Mouse (Mus musculus): ENCODE measurements around the gene Rhbdd2. TPM values are rescaled to one million over a fixed set of nuclear protein-coding genes. Genes with fewer than 3 reads are reported as not detected.

Gene Rhbdd2
- polyA plus RNA-seq, 1 experiment from 2014 or later, result 89.3 TPM

DNA sequence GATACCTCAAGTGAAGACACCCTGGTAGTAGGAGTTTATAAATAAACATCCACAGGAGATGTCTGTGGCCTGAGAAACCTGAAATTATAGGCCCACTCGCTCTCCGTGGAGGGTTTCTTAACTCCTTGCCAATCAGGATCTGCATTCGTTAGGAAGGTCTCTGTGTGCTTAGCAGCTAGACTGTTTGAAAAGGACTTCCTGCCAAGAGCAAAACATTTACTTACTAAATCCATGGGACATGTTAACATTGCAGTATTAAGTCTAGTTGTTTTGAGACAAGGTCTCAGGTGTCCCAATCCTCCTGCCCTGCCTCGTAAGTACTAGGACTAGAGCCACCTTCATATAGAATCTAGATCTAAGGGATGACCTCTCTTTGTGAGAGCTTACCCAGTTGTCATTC lies 58.8 kb downstream of the Rhbdd2 start:
- no peak overlapping the region for H3K9ac ChIP-seq
- H3K27ac ChIP-seq (replicated peaks), result no peak overlapping the region
- H3K9me3 ChIP-seq, result no peaks in the 10 kb centered on the region
- 0 out of 2 replicates have a peak overlapping the region, but pooled peaks have one; percentile 85 for H3K4me2 ChIP-seq
- peaks cover 22% of the 10 kb centered on the region for H3K4me1 ChIP-seq (replicated peaks)
- ATAC-seq (ENCODE audit: low FRiP score, low read depth), result no peak
- 79% methylated on average over 4 of the region's 4 CpGs for WGBS
- H3K36me3 ChIP-seq, result no peaks in the 10 kb centered on the region
- H3K27me3 ChIP-seq, result no peaks in the 10 kb centered on the region
- H3K4me3 ChIP-seq, result no peak overlapping the region

DNA sequence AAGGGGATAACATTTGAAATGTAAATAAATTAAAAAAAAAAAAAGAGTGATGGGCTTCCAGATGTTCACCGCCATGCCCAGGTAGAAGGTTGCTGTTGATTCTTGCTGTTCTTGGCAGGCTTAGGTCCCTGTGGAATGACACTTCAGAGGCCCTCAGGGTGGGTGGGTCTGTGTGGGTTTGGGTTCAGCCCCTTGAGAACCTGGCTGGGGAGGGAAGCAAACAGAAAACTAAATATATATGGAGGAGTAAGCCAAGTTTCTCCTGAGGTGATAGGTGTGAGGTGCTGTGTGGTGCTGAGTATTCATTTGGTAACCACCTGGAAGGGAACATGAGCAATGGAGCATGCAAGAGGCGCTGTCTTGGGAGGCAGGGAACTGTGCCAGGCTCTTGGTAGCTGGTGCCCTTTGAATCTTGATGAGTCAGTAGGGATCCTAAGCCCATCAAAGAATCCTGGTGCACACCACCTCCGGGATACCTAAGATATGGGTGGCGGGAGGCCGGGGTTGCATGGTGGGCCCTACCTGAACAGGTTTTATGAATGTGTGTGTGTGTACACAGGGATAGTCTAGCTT lies 60.9 kb downstream of the Rhbdd2 start:
- WGBS, result 94% methylated on average over 5 of the region's 5 CpGs
- ATAC-seq (ENCODE audit: low FRiP score, low read depth), result no peak
- Histone ChIP-seq H3K4me2 (no peak overlapping the region), H3K9ac (no peak overlapping the region), H3K9me3 (no peaks in the 10 kb centered on the region), H3K36me3 (no peaks in the 10 kb centered on the region), H3K4me3 (no peak overlapping the region), H3K27me3 (no peaks in the 10 kb centered on the region), H3K27ac (replicated peaks) (no peak overlapping the region), H3K4me1 (replicated peaks) (peaks cover 22% of the 10 kb centered on the region)

DNA sequence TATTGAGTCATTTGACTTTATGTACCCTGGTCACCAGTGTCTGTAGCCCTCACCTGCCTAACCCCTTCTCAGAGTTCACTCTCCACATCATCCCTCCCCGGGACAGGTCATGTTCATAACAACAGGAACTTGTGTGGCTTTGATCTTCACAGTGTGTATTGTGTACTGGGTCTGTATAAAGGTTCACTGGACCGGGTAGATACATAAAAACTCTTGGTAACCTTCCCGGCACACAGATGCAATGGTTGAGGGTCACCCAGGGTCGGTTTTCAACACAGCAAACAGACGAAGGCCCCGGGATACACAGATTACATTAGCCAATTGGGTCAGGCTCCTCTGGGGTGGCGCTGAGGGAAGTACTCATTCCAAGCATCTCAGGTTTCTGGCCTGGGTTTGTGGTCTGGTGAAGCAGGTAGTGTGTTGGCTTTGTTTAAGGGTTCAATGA lies 62.9 kb downstream of the Rhbdd2 start:
- WGBS, result 76% methylated on average over 7 of the region's 7 CpGs
- no peak for ATAC-seq (ENCODE audit: low FRiP score, low read depth)

More for the DNA sequence above, 62.9 kb downstream of the Rhbdd2 start:
- Histone ChIP-seq H3K27me3 (no peaks in the 10 kb centered on the region), H3K27ac (replicated peaks) (no peak overlapping the region), H3K4me2 (no peak overlapping the region), H3K9me3 (no peaks in the 10 kb centered on the region), H3K4me3 (no peak overlapping the region), H3K9ac (no peak overlapping the region), H3K36me3 (no peaks in the 10 kb centered on the region), H3K4me1 (replicated peaks) (peaks cover 14% of the 10 kb centered on the region)

Other genes starting within 250 kb of the Rhbdd2 start
- 11.1 and 11.5 TPM in 2 replicates for gene Pom121, start 238.1 kb upstream of the Rhbdd2 start, polyA plus RNA-seq (2015; fragmentation: Nextera tagmentation; extraction: Ambion mirVana)
- 39.1 and 39.7 TPM in 2 replicates for gene Hip1, start 87.5 kb upstream of the Rhbdd2 start, polyA plus RNA-seq (2015; fragmentation: Nextera tagmentation; extraction: Ambion mirVana)
- gene Ccl26, start 69.0 kb upstream of the Rhbdd2 start, polyA plus RNA-seq (2015; fragmentation: Nextera tagmentation; extraction: Ambion mirVana), result not detected in 2 replicates
- gene Ccl24, start 59.6 kb upstream of the Rhbdd2 start, polyA plus RNA-seq (2015; fragmentation: Nextera tagmentation; extraction: Ambion mirVana), result 2.6 and 2.9 TPM in 2 replicates
- 96.4 and 106 TPM in 2 replicates for gene Por, start 37.4 kb downstream of the Rhbdd2 start, polyA plus RNA-seq (2015; fragmentation: Nextera tagmentation; extraction: Ambion mirVana)
- 88.4 and 89.2 TPM in 2 replicates for gene Tmem120a, start 111.8 kb downstream of the Rhbdd2 start, polyA plus RNA-seq (2015; fragmentation: Nextera tagmentation; extraction: Ambion mirVana)
- 0.25 and 0.60 TPM in 2 replicates for gene Styxl1, start 145.8 kb downstream of the Rhbdd2 start, polyA plus RNA-seq (2015; fragmentation: Nextera tagmentation; extraction: Ambion mirVana)
- 616 and 619 TPM in 2 replicates for gene Mdh2, start 145.9 kb downstream of the Rhbdd2 start, polyA plus RNA-seq (2015; fragmentation: Nextera tagmentation; extraction: Ambion mirVana)
- gene Srrm3, start 174.3 kb downstream of the Rhbdd2 start, polyA plus RNA-seq (2015; fragmentation: Nextera tagmentation; extraction: Ambion mirVana), result 79.4 and 90.0 TPM in 2 replicates

Measured in hindbrain, embryonic 15.5 days (tissue).